Mouse (Mus musculus): ENCODE data around the gene Zfp408. TPM values are rescaled to one million over a fixed set of nuclear protein-coding genes. Genes with fewer than 3 reads are reported as not detected.
"Not testable (repeated sequence)": the region's sequence is repeated elsewhere in the genome, so short reads cannot be mapped to it uniquely, and the experiment has no call there.

Gene Zfp408
- polyA plus RNA-seq, 1 experiment from 2014 or later = 5.6 TPM

GRCm38 (mm10) chr2:91633334-91633977 lies 16.1 kb downstream of the Zfp408 start:
- Histone ChIP-seq H3K4me3 (ENCODE audit: low read depth, low read length) (no peak overlapping the region), H3K9ac (ENCODE audit: low read length) (no peak overlapping the region), H3K9me3 (ENCODE audit: control insufficient read depth, low read length) (no peaks in the 10 kb centered on the region), H3K27ac (ENCODE audit: low read depth, low read length) (no peak overlapping the region), H3K27me3 (ENCODE audit: control insufficient read depth, insufficient read depth, low read length) (no peaks in the 10 kb centered on the region), H3K36me3 (ENCODE audit: control insufficient read depth, insufficient read depth, low read length) (no peaks in the 10 kb centered on the region), H3K4me2 (ENCODE audit: low read depth) (no peak overlapping the region), H3K4me1 (ENCODE audit: control insufficient read depth, insufficient read depth, low read length) (no peaks in the 10 kb centered on the region)
- DNase-seq (ENCODE audit: low spot score) = no peak
- ATAC-seq (ENCODE audit: insufficient read depth, low FRiP score, low TSS enrichment) = no peak
- WGBS = 84% methylated on average over 12 of the region's 12 CpGs

GRCm38 (mm10) chr2:91632316-91632715 lies 17.3 kb downstream of the Zfp408 start:
- 90% methylated on average over 5 of the region's 5 CpGs for WGBS
- Histone ChIP-seq H3K9me3 (ENCODE audit: control insufficient read depth, low read length) (no peaks in the 10 kb centered on the region), H3K36me3 (ENCODE audit: control insufficient read depth, insufficient read depth, low read length) (no peaks in the 10 kb centered on the region), H3K27ac (ENCODE audit: low read depth, low read length) (no peak overlapping the region), H3K4me2 (ENCODE audit: low read depth) (no peak overlapping the region), H3K9ac (ENCODE audit: low read length) (no peak overlapping the region), H3K4me1 (ENCODE audit: control insufficient read depth, insufficient read depth, low read length) (no peaks in the 10 kb centered on the region), H3K4me3 (ENCODE audit: low read depth, low read length) (no peak overlapping the region), H3K27me3 (ENCODE audit: control insufficient read depth, insufficient read depth, low read length) (no peaks in the 10 kb centered on the region)
- ATAC-seq (ENCODE audit: insufficient read depth, low FRiP score, low TSS enrichment) = no peak
- DNase-seq (ENCODE audit: low spot score) = no peak

- H3K36me3 ChIP-seq (ENCODE audit: control insufficient read depth, insufficient read depth, low read length) = no peaks in the 10 kb centered on the region
- no peak for ATAC-seq (ENCODE audit: insufficient read depth, low FRiP score, low TSS enrichment)
- 87% methylated on average over 5 of the region's 5 CpGs for WGBS
Observed at GRCm38 (mm10) chr2:91631826-91632225, 17.8 kb downstream of the Zfp408 start.

GRCm38 (mm10) chr2:91630384-91630783 lies 19.2 kb downstream of the Zfp408 start:
- Histone ChIP-seq H3K4me1 (ENCODE audit: control insufficient read depth, insufficient read depth, low read length) (no peaks in the 10 kb centered on the region), H3K36me3 (ENCODE audit: control insufficient read depth, insufficient read depth, low read length) (no peaks in the 10 kb centered on the region), H3K27me3 (ENCODE audit: control insufficient read depth, insufficient read depth, low read length) (no peaks in the 10 kb centered on the region), H3K27ac (ENCODE audit: low read depth, low read length) (no peak overlapping the region), H3K4me2 (ENCODE audit: low read depth) (no peak overlapping the region), H3K9me3 (ENCODE audit: control insufficient read depth, low read length) (no peaks in the 10 kb centered on the region), H3K4me3 (ENCODE audit: low read depth, low read length) (no peak overlapping the region), H3K9ac (ENCODE audit: low read length) (no peak overlapping the region)
- DNase-seq (ENCODE audit: low spot score) (no peak), ATAC-seq (ENCODE audit: insufficient read depth, low FRiP score, low TSS enrichment) (no peak)
- WGBS = 94% methylated on average over 12 of the region's 12 CpGs

More at GRCm38 (mm10) chr2:91631826-91632225, 17.8 kb downstream of the Zfp408 start:
- DNase-seq (ENCODE audit: low spot score) = no peak
- Histone ChIP-seq H3K4me2 (ENCODE audit: low read depth) (no peak overlapping the region), H3K9me3 (ENCODE audit: control insufficient read depth, low read length) (no peaks in the 10 kb centered on the region), H3K4me1 (ENCODE audit: control insufficient read depth, insufficient read depth, low read length) (no peaks in the 10 kb centered on the region), H3K27me3 (ENCODE audit: control insufficient read depth, insufficient read depth, low read length) (no peaks in the 10 kb centered on the region), H3K4me3 (ENCODE audit: low read depth, low read length) (no peak overlapping the region), H3K27ac (ENCODE audit: low read depth, low read length) (no peak overlapping the region), H3K9ac (ENCODE audit: low read length) (no peak overlapping the region)

DNA sequence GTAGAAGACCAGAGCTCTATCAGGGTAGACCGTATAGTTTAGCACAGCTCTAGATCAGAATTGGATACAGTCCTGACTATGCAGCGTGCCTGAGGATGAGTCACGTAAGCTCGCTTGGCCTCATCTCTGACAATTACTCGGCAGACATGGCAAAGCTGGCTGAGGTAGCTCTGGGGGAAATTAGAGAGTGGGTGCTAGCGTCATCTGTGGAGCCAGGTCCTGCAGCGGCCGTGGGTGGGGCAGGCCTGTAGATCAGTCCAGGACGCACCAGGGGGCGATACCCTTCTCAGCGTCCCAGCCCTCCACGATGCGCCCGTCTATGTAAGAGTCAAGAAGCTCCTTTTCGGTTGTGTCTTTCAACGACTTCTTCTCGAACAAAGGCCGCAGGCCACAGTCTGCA lies 19.9 kb downstream of the Zfp408 start:
- no peak overlapping the region for H3K4me3 ChIP-seq (ENCODE audit: low read depth, low read length)

GRCm38 (mm10) chr2:91628171-91628570 lies 21.4 kb downstream of the Zfp408 start:
- no peak overlapping the region for H3K4me2 ChIP-seq (ENCODE audit: low read depth)
- no peaks in the 10 kb centered on the region for H3K9me3 ChIP-seq (ENCODE audit: control insufficient read depth, low read length)
- DNase-seq (ENCODE audit: low spot score) (no peak), ATAC-seq (ENCODE audit: insufficient read depth, low FRiP score, low TSS enrichment) (no peak)
- WGBS = 88% methylated on average over 8 of the region's 8 CpGs
- H3K27ac ChIP-seq (ENCODE audit: low read depth, low read length) = no peak overlapping the region
- H3K27me3 ChIP-seq (ENCODE audit: control insufficient read depth, insufficient read depth, low read length) = no peaks in the 10 kb centered on the region
- H3K4me3 ChIP-seq (ENCODE audit: low read depth, low read length) = no peak overlapping the region
- H3K9ac ChIP-seq (ENCODE audit: low read length) = no peak overlapping the region
- H3K36me3 ChIP-seq (ENCODE audit: control insufficient read depth, insufficient read depth, low read length) = no peaks in the 10 kb centered on the region
- H3K4me1 ChIP-seq (ENCODE audit: control insufficient read depth, insufficient read depth, low read length) = no peaks in the 10 kb centered on the region

More for the DNA sequence above, 19.9 kb downstream of the Zfp408 start:
- Histone ChIP-seq H3K9ac (ENCODE audit: low read length) (no peak overlapping the region), H3K27ac (ENCODE audit: low read depth, low read length) (no peak overlapping the region), H3K27me3 (ENCODE audit: control insufficient read depth, insufficient read depth, low read length) (no peaks in the 10 kb centered on the region), H3K9me3 (ENCODE audit: control insufficient read depth, low read length) (no peaks in the 10 kb centered on the region), H3K4me1 (ENCODE audit: control insufficient read depth, insufficient read depth, low read length) (no peaks in the 10 kb centered on the region), H3K4me2 (ENCODE audit: low read depth) (no peak overlapping the region), H3K36me3 (ENCODE audit: control insufficient read depth, insufficient read depth, low read length) (no peaks in the 10 kb centered on the region)
- no peak for DNase-seq (ENCODE audit: low spot score)
- ATAC-seq (ENCODE audit: insufficient read depth, low FRiP score, low TSS enrichment) = no peak
- WGBS = 86% methylated on average over 18 of the region's 18 CpGs

GRCm38 (mm10) chr2:91627486-91627885 lies 22.1 kb downstream of the Zfp408 start:
- Histone ChIP-seq H3K4me1 (ENCODE audit: control insufficient read depth, insufficient read depth, low read length) (no peaks in the 10 kb centered on the region), H3K9me3 (ENCODE audit: control insufficient read depth, low read length) (no peaks in the 10 kb centered on the region), H3K27ac (ENCODE audit: low read depth, low read length) (no peak overlapping the region), H3K9ac (ENCODE audit: low read length) (no peak overlapping the region), H3K4me3 (ENCODE audit: low read depth, low read length) (no peak overlapping the region), H3K27me3 (ENCODE audit: control insufficient read depth, insufficient read depth, low read length) (no peaks in the 10 kb centered on the region), H3K4me2 (ENCODE audit: low read depth) (no peak overlapping the region), H3K36me3 (ENCODE audit: control insufficient read depth, insufficient read depth, low read length) (no peaks in the 10 kb centered on the region)
- DNase-seq (ENCODE audit: low spot score) = no peak
- ATAC-seq (ENCODE audit: insufficient read depth, low FRiP score, low TSS enrichment) = no peak
- WGBS = 76% methylated on average over 5 of the region's 5 CpGs

- WGBS = 95% methylated on average over 7 of the region's 7 CpGs
- H3K36me3 ChIP-seq (ENCODE audit: control insufficient read depth, insufficient read depth, low read length) = not testable (repeated sequence)
Observed at GRCm38 (mm10) chr2:91623366-91623765, 26.2 kb downstream of the Zfp408 start.

DNA sequence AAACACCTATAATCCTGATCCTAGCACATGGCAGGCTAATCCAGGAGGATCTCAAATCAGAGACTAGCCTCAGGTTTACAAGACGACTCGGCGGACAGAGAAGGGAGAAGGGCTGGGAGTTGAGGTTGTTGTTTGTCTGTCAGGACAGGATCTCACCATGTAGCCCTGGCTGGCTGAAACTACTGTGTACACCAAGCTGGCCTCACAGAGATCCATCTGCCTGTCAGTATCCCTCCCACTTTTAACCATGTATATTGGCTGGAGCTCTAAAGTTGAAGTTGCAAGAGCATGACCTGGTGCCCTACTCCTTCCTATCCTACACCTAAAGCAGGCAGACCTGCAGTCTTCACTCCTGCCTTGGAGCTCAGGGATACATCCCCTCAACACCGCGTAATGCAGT lies 27.2 kb downstream of the Zfp408 start:
- Histone ChIP-seq H3K9me3 (ENCODE audit: control insufficient read depth, low read length) (no peaks in the 10 kb centered on the region), H3K27ac (ENCODE audit: low read depth, low read length) (no peak overlapping the region), H3K27me3 (ENCODE audit: control insufficient read depth, insufficient read depth, low read length) (no peaks in the 10 kb centered on the region), H3K4me3 (ENCODE audit: low read depth, low read length) (no peak overlapping the region), H3K36me3 (ENCODE audit: control insufficient read depth, insufficient read depth, low read length) (peaks cover 16% of the 10 kb centered on the region), H3K4me2 (ENCODE audit: low read depth) (no peak overlapping the region), H3K9ac (ENCODE audit: low read length) (no peak overlapping the region), H3K4me1 (ENCODE audit: control insufficient read depth, insufficient read depth, low read length) (no peaks in the 10 kb centered on the region)
- no peak for ATAC-seq (ENCODE audit: insufficient read depth, low FRiP score, low TSS enrichment)
- DNase-seq (ENCODE audit: low spot score) = no peak
- 91% methylated on average over 5 of the region's 5 CpGs for whole genome bisulfite sequencing

More at GRCm38 (mm10) chr2:91623366-91623765, 26.2 kb downstream of the Zfp408 start:
- DNase-seq (ENCODE audit: low spot score); H3K4me3 ChIP-seq (ENCODE audit: low read depth, low read length); H3K27me3 ChIP-seq (ENCODE audit: control insufficient read depth, insufficient read depth, low read length); H3K9ac ChIP-seq (ENCODE audit: low read length); H3K27ac ChIP-seq (ENCODE audit: low read depth, low read length); ATAC-seq (ENCODE audit: insufficient read depth, low FRiP score, low TSS enrichment); H3K4me1 ChIP-seq (ENCODE audit: control insufficient read depth, insufficient read depth, low read length); H3K9me3 ChIP-seq (ENCODE audit: control insufficient read depth, low read length); H3K4me2 ChIP-seq (ENCODE audit: low read depth): not testable (repeated sequence)
